Mouse (Mus musculus) erythroid progenitor cell, adult 5-6 weeks (primary cell): ENCODE results near the gene Exoc2. TPM values are rescaled to one million over a fixed set of nuclear protein-coding genes. Genes with fewer than 3 reads are reported as not detected.

Experiments used
- ATAC-seq: replicated peaks from 2 replicates; pipeline ENCODE4 v1.8.0; 2016; ENCODE audit warnings: moderate number of reproducible peaks, mild to moderate bottlenecking, moderate TSS enrichment, inconsistent platforms; ENCODE audit not compliant: poor library complexity, low FRiP score, severe bottlenecking
- total RNA-seq, 2 experiments: library from RNA; stranded (forward) in 1 of 2; stranded (reverse) in 1 of 2; fragments of 150-400 nt in 1 of 2; fragments of 186-747, 209-891 nt in 1 of 2; gene quantifications; 2 replicates each; pipeline versions ENCODE4 v1.2.3 to v1.2.4; 2015 to 2017; ENCODE audit warnings: low replicate concordance in 2 of 2

The Exoc2 gene
- total RNA-seq (2015; ENCODE audit: low replicate concordance) (46.9 and 72.9 TPM in 2 replicates), total RNA-seq (2017; ENCODE audit: low replicate concordance) (29.1 and 57.1 TPM in 2 replicates)

- ATAC-seq = peak; percentile 88
Observed at GRCm38 (mm10) chr13:30973501-30974246, at the start of gene Exoc2, which contains the start of gene Gm5447. TSS of gene Exoc2 (minus strand) at chr13:30974093. TSS of gene Gm5447 (plus strand) at chr13:30974204.

- no peak for ATAC-seq
Observed at GRCm38 (mm10) chr13:31023664-31024063, 49.8 kb upstream of the Exoc2 start.

- no peak for ATAC-seq
Observed at GRCm38 (mm10) chr13:31021927-31022326, 48.0 kb upstream of the Exoc2 start.

GRCm38 (mm10) chr13:31021514-31021913 lies 47.6 kb upstream of the Exoc2 start:
- no peak for ATAC-seq

GRCm38 (mm10) chr13:31017545-31017944 lies 43.7 kb upstream of the Exoc2 start:
- ATAC-seq = no peak

GRCm38 (mm10) chr13:31004995-31005394 lies 31.1 kb upstream of the Exoc2 start:
- no peak for ATAC-seq

GRCm38 (mm10) chr13:31004458-31004857 lies 30.6 kb upstream of the Exoc2 start:
- no peak for ATAC-seq

DNA sequence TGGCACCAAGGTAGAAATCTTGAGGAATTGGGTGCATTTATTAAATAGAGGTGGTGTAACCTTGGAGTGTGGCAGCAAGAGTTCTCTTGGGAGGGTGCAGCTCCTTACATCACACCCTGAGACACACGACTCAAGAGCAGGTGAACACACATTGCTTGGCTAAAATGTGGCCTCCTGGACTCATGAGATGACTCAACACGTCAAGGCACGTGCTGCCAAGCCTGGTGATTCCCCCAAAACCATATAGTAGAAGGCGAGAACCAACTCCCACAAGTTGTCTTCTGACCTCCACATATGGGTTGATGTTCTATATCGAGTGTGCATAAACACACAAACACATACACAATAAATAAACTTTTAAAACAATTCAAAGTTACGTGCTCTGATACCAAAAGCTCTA lies 25.9 kb upstream of the Exoc2 start:
- ATAC-seq = no peak

DNA sequence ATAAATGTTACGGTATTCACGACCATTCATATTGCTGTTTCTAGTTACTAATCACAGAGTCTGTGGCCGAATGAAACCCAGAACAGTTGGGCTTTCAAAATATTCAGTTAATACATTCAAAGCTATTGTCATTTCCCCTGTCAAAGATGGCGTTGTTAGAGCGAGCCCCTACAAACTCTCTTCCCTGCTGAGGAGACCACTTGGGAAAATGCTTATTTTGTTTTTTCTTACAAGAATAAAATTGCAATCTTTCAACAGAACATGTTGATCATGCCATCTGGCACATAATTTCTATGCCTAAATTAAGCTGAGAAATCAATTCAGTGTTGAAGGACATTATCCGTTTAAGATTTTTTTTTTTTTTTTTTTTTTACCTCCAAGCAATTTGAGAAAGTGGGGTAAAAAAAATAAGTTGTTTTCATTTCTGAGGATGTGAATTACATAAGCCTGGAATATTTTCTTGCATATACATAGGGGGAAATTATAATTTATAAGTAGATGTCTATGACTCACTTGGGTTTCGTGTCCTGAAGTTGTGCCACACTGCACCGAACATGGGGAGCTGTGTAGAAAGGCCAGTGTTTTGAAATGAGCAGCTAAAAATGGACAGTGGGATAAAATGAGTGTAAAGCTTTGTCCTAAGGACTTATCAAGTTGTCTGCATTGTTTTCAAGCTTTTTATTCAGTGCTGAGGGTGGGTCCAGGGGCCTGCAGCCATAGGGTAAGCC lies 23.8 kb upstream of the Exoc2 start:
- no peak for ATAC-seq

DNA sequence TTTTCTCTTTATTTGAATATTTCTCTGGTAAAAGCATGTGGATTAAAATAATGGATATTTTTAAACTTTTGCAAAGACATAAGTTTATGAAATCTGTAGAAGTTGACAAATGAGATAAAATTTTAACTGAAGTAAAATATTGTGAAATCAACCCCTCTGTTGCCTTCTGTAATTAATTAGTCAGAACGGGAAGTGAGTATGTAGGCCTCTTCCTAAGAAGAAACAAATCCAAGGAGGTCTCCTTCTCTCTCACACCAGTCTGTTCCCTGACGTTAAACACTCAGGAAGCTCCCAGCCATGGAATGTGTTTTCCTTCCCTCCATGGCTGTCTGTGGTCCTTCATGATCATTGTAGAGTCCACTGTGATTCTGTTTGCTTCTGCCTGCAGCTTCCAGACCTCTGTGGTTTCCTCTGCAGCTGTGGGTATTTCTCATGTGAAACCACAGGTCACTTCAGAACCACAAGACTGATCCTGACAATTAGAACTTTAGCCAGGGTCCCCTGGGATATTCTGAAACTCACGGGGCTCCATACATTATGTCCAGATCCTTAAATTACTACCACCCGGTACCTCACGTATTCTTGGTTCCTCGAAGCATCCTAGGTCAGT lies 20.5 kb upstream of the Exoc2 start:
- ATAC-seq = no peak

DNA sequence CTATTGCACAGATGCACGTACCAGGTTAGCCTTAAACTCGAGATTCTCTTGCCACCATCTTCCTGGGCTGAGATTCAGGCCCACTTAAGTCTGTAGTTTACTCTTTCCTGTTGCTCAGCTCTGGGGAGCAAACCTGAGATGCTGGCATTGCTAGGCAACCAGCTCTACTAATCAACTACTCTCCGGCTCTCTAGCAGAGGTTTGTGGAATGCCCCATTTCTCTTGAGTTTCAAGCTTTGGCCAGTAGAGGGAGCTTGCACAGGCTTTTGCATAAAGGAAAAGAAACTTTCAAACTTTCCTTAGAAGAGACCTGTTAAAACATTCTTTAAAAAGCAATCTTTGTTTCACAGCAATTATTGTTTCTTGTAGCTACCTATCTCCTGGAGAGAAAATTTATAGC lies 19.9 kb upstream of the Exoc2 start:
- 0 out of 2 replicates have a peak, but pooled peaks have one; percentile 60 for ATAC-seq

- no peak for ATAC-seq
Observed at GRCm38 (mm10) chr13:30990233-30990632, 16.3 kb upstream of the Exoc2 start.

DNA sequence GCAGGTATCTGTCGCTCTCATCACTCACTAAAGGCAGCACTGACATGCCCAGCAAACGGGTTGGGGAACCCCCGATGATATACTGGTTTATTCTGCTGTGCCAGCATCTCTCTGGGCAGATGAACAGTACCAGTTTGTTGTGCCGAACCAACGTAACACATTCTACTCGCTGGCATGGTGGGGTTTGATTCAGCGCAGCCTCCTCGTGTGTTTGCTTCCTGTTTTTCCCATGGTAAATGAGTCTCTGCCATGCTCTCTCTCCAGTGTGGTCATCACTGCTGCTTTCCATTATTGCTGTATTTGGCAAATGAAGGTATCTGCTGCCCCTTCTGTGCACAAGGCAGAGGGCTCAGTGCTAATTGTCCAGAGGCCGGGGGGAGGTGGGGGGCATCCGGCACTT lies 15.8 kb upstream of the Exoc2 start:
- ATAC-seq = no peak

DNA sequence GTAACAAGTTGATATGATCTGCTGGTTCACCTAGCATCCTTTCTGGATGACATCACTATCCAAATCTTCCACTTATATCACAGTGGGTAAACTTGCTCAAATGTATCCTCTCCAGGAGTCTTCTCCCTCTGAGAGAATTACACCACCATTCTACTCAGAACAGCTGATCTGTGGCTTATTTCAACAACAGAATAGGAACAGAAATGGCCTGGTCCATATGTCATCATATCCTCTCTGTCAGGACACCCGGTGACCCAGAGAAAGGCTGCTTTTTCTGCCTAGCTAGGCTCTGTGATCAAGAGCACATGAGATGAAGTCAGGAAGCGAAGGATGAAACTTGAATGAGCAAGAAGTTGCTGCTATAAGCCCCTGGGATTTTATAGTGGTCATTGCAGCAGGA lies 13.8 kb upstream of the Exoc2 start:
- ATAC-seq = no peak

GRCm38 (mm10) chr13:30986934-30987455 lies 13.1 kb upstream of the Exoc2 start:
- no peak for ATAC-seq

- no peak for ATAC-seq
Observed at GRCm38 (mm10) chr13:30985598-30986466, 11.9 kb upstream of the Exoc2 start.

GRCm38 (mm10) chr13:30985275-30985597 lies 11.3 kb upstream of the Exoc2 start:
- ATAC-seq = no peak

DNA sequence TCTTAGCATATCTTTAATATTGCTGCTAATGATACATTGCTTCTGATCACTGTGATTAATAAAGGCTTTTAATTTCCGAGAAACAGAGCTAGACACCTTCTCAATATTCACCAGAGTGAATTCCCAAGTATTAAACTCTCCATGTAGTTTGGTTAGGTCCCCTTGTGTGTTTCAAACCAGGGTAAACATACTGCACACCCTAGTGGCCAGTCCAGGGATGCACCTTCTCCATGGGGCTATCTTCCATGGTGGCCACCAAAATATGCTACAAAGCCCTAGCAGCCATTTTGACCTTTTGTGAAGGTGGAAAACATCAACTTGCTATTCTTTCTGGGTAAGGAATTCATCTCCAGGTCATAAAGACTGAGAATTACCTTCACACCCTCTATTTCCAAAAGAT lies 7.8 kb upstream of the Exoc2 start:
- peak; percentile 84 for ATAC-seq

DNA sequence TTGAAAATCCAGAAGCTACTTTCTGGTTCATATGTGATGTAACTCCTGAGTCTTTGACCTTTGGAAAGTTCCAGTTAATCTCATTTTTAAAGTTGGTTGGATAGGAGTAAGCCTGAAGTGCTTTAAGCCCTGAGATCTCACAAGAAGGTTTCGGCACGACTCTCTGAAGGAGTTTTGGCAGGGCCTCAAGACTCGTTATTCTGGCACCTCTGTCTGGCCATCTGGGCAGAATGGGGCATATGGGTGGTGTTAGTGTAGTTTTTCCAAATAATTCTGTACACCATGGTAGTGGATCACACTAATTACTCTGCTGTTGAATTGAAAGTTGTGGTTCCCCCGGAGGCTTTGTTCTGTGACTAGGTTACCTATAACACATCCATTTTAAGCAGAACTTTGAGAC lies 4.3 kb upstream of the Exoc2 start:
- ATAC-seq = no peak
